Mouse (Mus musculus): ENCODE results near the gene Traf3. TPM values are rescaled to one million over a fixed set of nuclear protein-coding genes. Genes with fewer than 3 reads are reported as not detected.

The Traf3 gene
- polyA plus RNA-seq, 1 experiment, result 20.2 TPM

GRCm38 (mm10) chr12:111152579-111152978 lies 13.6 kb upstream of the Traf3 start:
- no peak for DNase-seq
- no peak for TF ChIP-seq CTCF (IDR thresholded peaks at IDR 0.05; ENCODE audit: insufficient read depth, low read length)
- no peak for TF ChIP-seq POLR2A (IDR thresholded peaks at IDR 0.05; ENCODE audit: borderline replicate concordance, extremely low read depth, low read depth, low read length)
- Histone ChIP-seq H3K4me1 (ENCODE audit: control insufficient read depth, insufficient read depth, low read length) (no peaks in the 10 kb centered on the region), H3K4me3 (replicated peaks; ENCODE audit: extremely low read depth, low read depth, low read length) (no peak overlapping the region)
- 84% methylated on average over 6 of the region's 6 CpGs for WGBS

- H3K4me1 ChIP-seq (ENCODE audit: control insufficient read depth, insufficient read depth, low read length), result no peaks in the 10 kb centered on the region
- H3K4me3 ChIP-seq (replicated peaks; ENCODE audit: extremely low read depth, low read depth, low read length), result no peak overlapping the region
- 64% methylated on average over 7 of the region's 7 CpGs for WGBS
- no peak for TF ChIP-seq CTCF (IDR thresholded peaks at IDR 0.05; ENCODE audit: insufficient read depth, low read length)
- TF ChIP-seq POLR2A (IDR thresholded peaks at IDR 0.05; ENCODE audit: borderline replicate concordance, extremely low read depth, low read depth, low read length), result no peak
- no peak for DNase-seq
Observed at GRCm38 (mm10) chr12:111152981-111153710, 13.0 kb upstream of the Traf3 start.

GRCm38 (mm10) chr12:111153946-111154345 lies 12.2 kb upstream of the Traf3 start:
- TF ChIP-seq CTCF (IDR thresholded peaks at IDR 0.05; ENCODE audit: insufficient read depth, low read length) (no peak), POLR2A (IDR thresholded peaks at IDR 0.05; ENCODE audit: borderline replicate concordance, extremely low read depth, low read depth, low read length) (no peak)
- Histone ChIP-seq H3K4me3 (replicated peaks; ENCODE audit: extremely low read depth, low read depth, low read length) (no peak overlapping the region), H3K4me1 (ENCODE audit: control insufficient read depth, insufficient read depth, low read length) (no peaks in the 10 kb centered on the region)
- 72% methylated on average over 5 of the region's 5 CpGs for WGBS
- DNase-seq, result no peak

GRCm38 (mm10) chr12:111154641-111155040 lies 11.5 kb upstream of the Traf3 start:
- DNase-seq, result no peak
- Histone ChIP-seq H3K4me1 (ENCODE audit: control insufficient read depth, insufficient read depth, low read length) (no peaks in the 10 kb centered on the region), H3K4me3 (replicated peaks; ENCODE audit: extremely low read depth, low read depth, low read length) (no peak overlapping the region)
- WGBS, result 88% methylated on average over 6 of the region's 6 CpGs
- no peak for TF ChIP-seq POLR2A (IDR thresholded peaks at IDR 0.05; ENCODE audit: borderline replicate concordance, extremely low read depth, low read depth, low read length)
- TF ChIP-seq CTCF (IDR thresholded peaks at IDR 0.05; ENCODE audit: insufficient read depth, low read length), result no peak

- 94% methylated on average over 1 of the region's 1 CpGs for WGBS
- H3K4me3 ChIP-seq (replicated peaks; ENCODE audit: extremely low read depth, low read depth, low read length), result no peak overlapping the region
- DNase-seq, result no peak
- TF ChIP-seq POLR2A (IDR thresholded peaks at IDR 0.05; ENCODE audit: borderline replicate concordance, extremely low read depth, low read depth, low read length) (no peak), CTCF (IDR thresholded peaks at IDR 0.05; ENCODE audit: insufficient read depth, low read length) (no peak)
- H3K4me1 ChIP-seq (ENCODE audit: control insufficient read depth, insufficient read depth, low read length), result no peaks in the 10 kb centered on the region
Observed at GRCm38 (mm10) chr12:111155756-111156155, 10.4 kb upstream of the Traf3 start.

- WGBS, result 30% methylated on average over 12 of the region's 12 CpGs
- Histone ChIP-seq H3K4me3 (replicated peaks; ENCODE audit: extremely low read depth, low read depth, low read length) (no peak overlapping the region), H3K4me1 (ENCODE audit: control insufficient read depth, insufficient read depth, low read length) (peaks cover 7% of the 10 kb centered on the region)
- TF ChIP-seq CTCF (IDR thresholded peaks at IDR 0.05; ENCODE audit: insufficient read depth, low read length), result no peak
- TF ChIP-seq POLR2A (IDR thresholded peaks at IDR 0.05; ENCODE audit: borderline replicate concordance, extremely low read depth, low read depth, low read length), result no peak
- DNase-seq, result no peak
Observed at GRCm38 (mm10) chr12:111159659-111160428, 6.3 kb upstream of the Traf3 start.

- no peak for TF ChIP-seq POLR2A (IDR thresholded peaks at IDR 0.05; ENCODE audit: borderline replicate concordance, extremely low read depth, low read depth, low read length)
- no peak for TF ChIP-seq CTCF (IDR thresholded peaks at IDR 0.05; ENCODE audit: insufficient read depth, low read length)
- H3K4me3 ChIP-seq (replicated peaks; ENCODE audit: extremely low read depth, low read depth, low read length), result no peak overlapping the region
- WGBS, result 90% methylated on average over 10 of the region's 10 CpGs
Observed at GRCm38 (mm10) chr12:111160871-111161270, 5.3 kb upstream of the Traf3 start.

GRCm38 (mm10) chr12:111161943-111162311 lies 4.2 kb upstream of the Traf3 start:
- 29% methylated on average over 7 of the region's 7 CpGs for WGBS
- DNase-seq, result no peak
- no peak for TF ChIP-seq POLR2A (IDR thresholded peaks at IDR 0.05; ENCODE audit: borderline replicate concordance, extremely low read depth, low read depth, low read length)
- no peak for TF ChIP-seq CTCF (IDR thresholded peaks at IDR 0.05; ENCODE audit: insufficient read depth, low read length)
- Histone ChIP-seq H3K4me3 (replicated peaks; ENCODE audit: extremely low read depth, low read depth, low read length) (no peak overlapping the region), H3K4me1 (ENCODE audit: control insufficient read depth, insufficient read depth, low read length) (peaks cover 7% of the 10 kb centered on the region)

More at GRCm38 (mm10) chr12:111160871-111161270, 5.3 kb upstream of the Traf3 start:
- DNase-seq, result no peak
- peaks cover 7% of the 10 kb centered on the region for H3K4me1 ChIP-seq (ENCODE audit: control insufficient read depth, insufficient read depth, low read length)

GRCm38 (mm10) chr12:111162312-111163061 lies 3.7 kb upstream of the Traf3 start:
- Histone ChIP-seq H3K4me1 (ENCODE audit: control insufficient read depth, insufficient read depth, low read length) (peaks cover 7% of the 10 kb centered on the region), H3K4me3 (replicated peaks; ENCODE audit: extremely low read depth, low read depth, low read length) (no peak overlapping the region)
- 12% methylated on average over 16 of the region's 16 CpGs for WGBS
- DNase-seq, result no peak
- no peak for TF ChIP-seq POLR2A (IDR thresholded peaks at IDR 0.05; ENCODE audit: borderline replicate concordance, extremely low read depth, low read depth, low read length)
- TF ChIP-seq CTCF (IDR thresholded peaks at IDR 0.05; ENCODE audit: insufficient read depth, low read length), result no peak

Data from lung, adult 2 months (tissue).